Mouse (Mus musculus): ENCODE measurements at regions not wholly inside any gene's neighbourhood (a gene's known extent, or its start where the extent isn't known, plus 50 kb on each side); places are given as distances from the start of the nearest gene placed in this dataset.

DNA sequence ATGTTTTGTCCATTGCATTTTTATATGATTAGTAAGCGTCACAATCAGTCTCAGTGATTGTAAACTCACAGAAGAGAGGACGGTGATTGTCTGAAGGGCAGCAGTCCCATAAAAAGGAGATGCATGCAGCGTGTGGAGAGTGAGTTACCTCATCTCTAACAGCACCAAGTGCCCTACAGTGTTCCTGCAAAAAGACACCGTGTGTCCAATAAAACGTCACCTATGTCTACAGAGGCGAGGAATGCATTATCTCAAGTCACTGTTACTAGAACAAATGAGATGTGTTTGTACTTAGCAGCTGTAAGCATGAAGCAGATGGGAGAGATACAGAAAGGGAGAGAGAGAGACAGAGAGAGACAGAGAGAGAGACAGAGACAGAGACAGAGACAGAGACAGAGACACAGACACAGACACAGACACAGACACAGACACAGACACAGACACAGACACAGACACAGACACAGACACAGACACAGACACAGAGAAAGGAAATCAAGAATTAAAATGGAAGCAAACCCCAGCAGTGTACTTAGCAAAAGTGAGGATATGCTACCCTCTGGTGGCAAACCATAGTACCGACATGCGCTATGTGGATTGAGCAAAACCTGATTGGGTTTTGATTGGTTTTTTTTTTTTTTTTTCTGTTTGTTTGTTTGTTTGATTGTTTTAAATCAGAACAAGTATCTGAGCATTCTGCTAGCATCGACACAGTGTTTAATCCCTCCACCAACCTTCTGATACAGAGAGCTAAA is 352.9 kb downstream of the Phf14 start:
- DNase-seq: peak; percentile 43
- intact Hi-C loops (cut with DNase I): no loop called here

Measured in left cerebral cortex, postnatal 4 days (tissue).